In the genomic region with DNA sequence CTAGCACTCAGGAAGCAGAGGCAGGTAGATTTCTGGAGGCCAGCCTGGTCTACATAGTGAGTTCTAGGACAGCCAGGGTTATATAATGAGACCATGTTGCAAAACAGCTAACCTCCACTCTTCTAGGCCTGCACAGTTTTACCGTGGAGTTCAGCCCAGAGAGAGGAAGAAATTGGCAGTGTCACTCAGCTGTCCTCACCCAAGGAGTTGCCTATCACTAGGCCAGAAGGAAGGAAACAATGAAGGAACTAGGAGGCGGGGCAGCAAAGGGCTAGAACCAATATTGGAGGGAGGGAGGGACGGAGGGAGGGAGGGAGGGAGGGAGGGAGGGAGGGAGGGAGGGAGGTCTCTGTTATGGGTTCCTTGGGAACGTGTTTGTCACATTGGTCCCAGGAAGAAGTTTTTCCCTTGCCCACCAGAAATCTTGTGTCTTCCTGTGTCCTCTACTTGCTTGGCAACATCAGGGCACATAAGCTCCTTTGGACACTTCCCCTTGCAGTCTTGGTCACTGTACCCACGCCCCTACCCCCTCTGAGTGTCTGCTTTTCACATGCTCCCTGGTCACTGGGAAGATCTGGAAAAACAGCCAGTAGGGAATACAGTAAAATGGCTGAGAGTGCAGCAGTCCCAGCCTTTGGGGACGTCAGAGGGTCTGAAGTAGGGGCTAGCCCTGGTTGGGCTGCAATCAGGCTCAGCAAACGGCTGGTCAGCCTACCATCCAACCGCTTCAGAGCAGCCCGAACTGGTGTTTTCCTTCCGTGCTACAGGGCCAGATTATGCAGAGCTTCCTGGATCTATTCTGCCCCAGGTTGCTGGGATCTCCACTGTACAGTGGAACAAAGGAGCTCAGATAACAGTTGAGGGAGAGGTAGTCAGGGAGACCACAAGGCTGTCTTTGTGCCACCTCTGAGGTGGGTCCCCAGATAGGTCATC, we compare ENCODE assay signal across 8 mouse cellular contexts. TPM values are rescaled to one million over a fixed set of nuclear protein-coding genes. Genes with fewer than 3 reads are reported as not detected.
A peak's percentile ranks its signal among the peaks of the same experiment; 100 is the strongest.
DNase-seq lines count a peak whose midpoint lies in the region; ATAC-seq lines count a peak whose summit lies in the region.

No protein-coding gene starts in this region.

- H3K27me3 ChIP-seq in liver, embryonic 16.5 days (ENCODE audit: control insufficient read depth, insufficient read depth, low read depth, low read length), result no peaks in the 10 kb centered on the region

- intact Hi-C loops in heart, postnatal 14 days (cut with DNase I), result loop anchor here (10.0 kb wide), 1 partner anchor 45 kb away; a partner anchor contains a TSS

- no peaks in the 10 kb centered on the region for H3K36me3 ChIP-seq in liver, embryonic 16.5 days (ENCODE audit: control insufficient read depth, insufficient read depth)

- no peaks in the 10 kb centered on the region for H3K9me3 ChIP-seq in liver, embryonic 16.5 days (replicated peaks; ENCODE audit: control insufficient read depth, low read length)

- ATAC-seq in CD4-positive, CD25-positive, alpha-beta regulatory T cell, adult 4 months, result peak; percentile 53
- 0 out of 2 replicates have a peak, but pooled peaks have one; percentile 4 for ATAC-seq in erythroid progenitor cell, adult 5-6 weeks (replicated peaks; ENCODE audit: low FRiP score, poor library complexity, severe bottlenecking)
- ATAC-seq in liver, embryonic 16.5 days (ENCODE audit: low read depth), result peak; percentile 44

- peak overlapping the region; percentile 40 for H3K27ac ChIP-seq in liver, embryonic 16.5 days (ENCODE audit: low read length)

- DNase-seq in heart, adult 11 months, result peak; percentile 96
- DNase-seq in heart, postnatal 14 days, result no peak
- DNase-seq in cerebellum, postnatal 4 days (ENCODE audit: low spot score in 2 of 2), result no peak
- no peak for DNase-seq in adrenal gland, postnatal 4 days (ENCODE audit: low spot score in 2 of 2)
- DNase-seq in right cerebral cortex, postnatal 4 days, result no peak

- peaks cover 28% of the 10 kb centered on the region for H3K4me1 ChIP-seq in liver, embryonic 16.5 days (ENCODE audit: control insufficient read depth, low read depth, low read length)

- WGBS in liver, embryonic 16.5 days (ENCODE audit: insufficient replicate concordance), result 14% methylated on average over 8 of the region's 10 CpGs

- peak overlapping the region; percentile 38 for H3K9ac ChIP-seq in liver, embryonic 16.5 days (ENCODE audit: low read depth, low read length)

- peak overlapping the region; percentile 56 for H3K4me3 ChIP-seq in liver, embryonic 16.5 days (ENCODE audit: low read depth, low read length)

- peak overlapping the region; percentile 54 for H3K4me2 ChIP-seq in liver, embryonic 16.5 days (ENCODE audit: low read depth, low read length)

RNA-seq across cellular contexts. Expression of a gene that starts 45.4 kb away (rescaled TPM):
- total RNA-seq in heart, postnatal 14 days (2021), result 100 to 1,000 TPM; 274 to 290 TPM
- not detected for polyA plus RNA-seq in CD4-positive, CD25-positive, alpha-beta regulatory T cell, adult 4 months (2017; shearing (Covaris generic))
- total RNA-seq in erythroid progenitor cell, adult 5-6 weeks (2015; ENCODE audit: low replicate concordance), result 5.0 and 7.2 TPM in 2 replicates
- total RNA-seq in erythroid progenitor cell, adult 5-6 weeks (2017; ENCODE audit: low replicate concordance), result 0.45 and 10.7 TPM in 2 replicates
- polyA plus RNA-seq in liver, embryonic 16.5 days (2015; fragmentation: Nextera tagmentation; extraction: Ambion mirVana), result 43.0 and 56.1 TPM in 2 replicates
- total RNA-seq in adrenal gland, postnatal 4 days (2021), result 10 to 100 TPM; 82.3 to 84.4 TPM

Comparison
In these comparisons a context has a peak if more than half of its experiments do, and no peak if none do; other contexts are left out.
1. RNA of a gene that starts 45.4 kb away (total RNA-seq): 274 to 290 TPM in heart, postnatal 14 days and 82.3 to 84.4 TPM in adrenal gland, postnatal 4 days; 0.45 to 10.7 TPM in erythroid progenitor cell, adult 5-6 weeks; every median in the first group is over 4 times any median in the second.
2. Peak in every context shown above with its lines, with median percentiles within 50 percentile points of each other: ATAC-seq.